Mouse (Mus musculus) urinary bladder, postnatal 14 days (tissue): ENCODE results near the gene Mylk2.

ENCODE experiments used
- DNase-seq: peaks from one replicate; pipeline ENCODE4 v3.0.0; 2021; ENCODE audit warnings: low spot score

Mylk2 gene

DNA sequence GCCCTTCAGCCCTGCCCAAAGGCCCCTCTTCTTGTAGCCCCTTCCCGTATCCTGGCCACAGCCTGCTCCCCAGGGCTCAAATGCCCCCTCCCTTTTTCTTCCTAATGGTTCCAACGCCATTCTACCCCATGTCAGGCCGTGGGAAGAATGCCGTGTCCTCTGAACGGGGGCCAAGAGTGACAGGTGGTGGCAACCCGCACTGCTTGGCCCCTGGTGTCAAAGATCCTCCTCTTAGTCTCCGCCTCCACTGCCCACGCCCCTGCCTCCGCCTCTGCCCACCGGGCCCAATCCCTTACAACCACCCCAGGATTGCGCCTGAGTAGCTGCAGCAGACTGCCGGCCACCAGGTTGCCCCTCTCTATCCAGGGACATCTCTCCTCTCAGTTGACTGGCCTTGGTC lies at the start of gene Mylk2:
TSS of gene Mylk2 (plus strand) at position 322 of the 400 bp plus-strand sequence.
- no peak for DNase-seq

- no peak for DNase-seq
These were observed 49.3 kb upstream of the Mylk2 start for GRCm38 (mm10) chr2:152861891-152862290.

DNA sequence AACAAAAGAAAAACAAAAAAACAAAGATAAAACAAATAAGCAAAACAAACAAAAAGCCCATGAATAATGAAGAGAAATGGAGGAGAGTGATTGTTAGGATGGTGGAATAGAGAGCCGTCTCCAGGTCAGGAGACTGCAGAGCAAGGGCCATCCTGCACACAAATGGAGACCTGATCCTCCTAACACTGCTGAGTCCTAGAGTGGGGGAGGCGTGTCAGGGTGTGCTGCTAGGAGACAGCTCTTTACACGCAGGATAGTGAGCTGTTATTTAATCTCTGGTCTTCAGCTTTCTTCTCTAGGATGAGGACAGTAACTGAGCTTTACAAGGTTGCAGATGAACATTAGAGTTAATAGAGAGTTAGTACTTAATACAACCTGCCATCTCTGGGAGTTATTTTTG lies 48.5 kb upstream of the Mylk2 start:
- no peak for DNase-seq

DNA sequence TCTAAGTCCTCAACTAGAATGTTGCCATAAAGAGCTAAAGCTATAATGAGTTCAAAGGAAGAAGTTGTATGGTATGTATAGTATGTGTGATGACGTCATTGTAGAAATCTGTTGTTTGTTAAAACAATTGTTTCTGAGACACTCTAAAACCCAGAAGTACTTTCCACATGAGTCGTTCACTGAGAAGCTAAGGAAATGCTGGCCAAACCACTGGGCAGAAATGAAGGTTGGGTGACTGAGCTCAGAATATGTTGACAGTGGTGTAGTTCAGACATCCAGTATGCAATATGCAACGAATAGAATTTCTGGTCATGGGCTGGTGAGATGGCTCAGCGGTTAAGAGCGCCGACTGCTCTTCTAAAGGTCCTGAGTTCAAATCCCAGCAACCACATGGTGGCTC lies 47.8 kb upstream of the Mylk2 start:
- no peak for DNase-seq

- no peak for DNase-seq
These were observed 32.9 kb upstream of the Mylk2 start for GRCm38 (mm10) chr2:152878239-152878638.

DNA sequence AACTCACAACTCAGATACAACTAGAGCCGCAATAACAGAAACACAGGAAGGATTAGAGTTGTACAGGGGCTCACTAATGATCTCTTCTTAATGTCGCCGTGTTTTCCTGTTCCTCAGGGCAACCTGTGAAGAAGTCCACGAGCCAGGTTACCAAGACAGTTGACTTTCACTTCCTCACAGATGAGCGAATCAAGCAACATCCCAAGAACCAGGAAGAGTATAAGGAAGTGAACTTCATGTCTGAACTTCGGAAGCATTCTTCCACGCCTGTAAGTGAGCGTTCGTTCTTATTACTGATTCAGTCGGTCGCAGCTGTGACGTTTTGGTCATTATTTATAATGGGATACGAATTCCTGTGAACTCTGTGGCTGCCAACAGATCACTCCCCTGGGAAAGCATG lies 30.3 kb upstream of the Mylk2 start:
- no peak for DNase-seq

DNA sequence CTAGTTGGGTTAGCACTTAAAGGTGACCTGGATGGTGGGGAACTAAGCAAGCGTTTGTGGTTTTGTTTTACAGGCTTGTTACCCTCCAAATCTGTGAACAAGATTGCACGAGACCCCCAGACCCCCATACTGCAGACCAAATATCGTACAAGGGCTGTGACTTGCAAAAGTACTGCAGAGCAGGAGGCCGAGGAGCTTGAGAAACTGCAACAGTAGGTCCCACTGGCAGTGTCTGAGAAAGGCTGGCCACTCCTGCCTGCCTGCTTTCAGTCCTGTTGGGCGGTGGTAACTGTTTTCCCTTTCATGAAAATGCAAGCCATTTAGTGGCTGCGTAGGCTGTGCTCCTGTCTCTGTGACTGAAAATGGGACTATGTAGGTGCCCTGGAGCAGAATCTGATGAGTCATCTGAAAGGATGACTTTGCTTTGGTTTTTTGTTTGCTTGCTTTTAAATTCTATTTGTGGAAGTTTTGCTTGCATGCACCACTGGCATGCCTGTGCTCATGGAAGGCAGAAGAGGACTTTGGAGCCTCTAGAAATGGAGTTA lies 27.0 kb upstream of the Mylk2 start:
- DNase-seq: no peak

GRCm38 (mm10) chr2:152887230-152887629 lies 23.9 kb upstream of the Mylk2 start:
- DNase-seq: no peak

DNA sequence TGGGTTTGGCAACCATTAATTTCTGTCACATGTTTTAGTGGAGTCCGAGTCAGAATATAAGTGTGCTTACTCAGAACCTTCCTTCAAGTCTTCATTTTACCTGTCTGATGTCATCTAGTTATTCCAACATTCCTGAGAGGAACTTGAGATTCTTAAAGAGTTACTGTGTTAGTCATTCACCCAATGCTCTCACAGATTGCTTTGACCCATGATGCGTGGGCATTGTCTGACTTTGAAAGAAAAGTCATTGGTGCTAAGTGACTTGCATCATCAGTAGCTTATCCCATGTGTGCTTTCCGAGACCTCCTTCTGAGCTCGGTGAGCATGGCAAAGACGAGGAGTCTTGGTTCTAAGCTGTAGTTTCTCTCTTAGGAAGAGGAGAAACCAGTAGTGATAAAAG lies 22.4 kb upstream of the Mylk2 start:
- no peak for DNase-seq

DNA sequence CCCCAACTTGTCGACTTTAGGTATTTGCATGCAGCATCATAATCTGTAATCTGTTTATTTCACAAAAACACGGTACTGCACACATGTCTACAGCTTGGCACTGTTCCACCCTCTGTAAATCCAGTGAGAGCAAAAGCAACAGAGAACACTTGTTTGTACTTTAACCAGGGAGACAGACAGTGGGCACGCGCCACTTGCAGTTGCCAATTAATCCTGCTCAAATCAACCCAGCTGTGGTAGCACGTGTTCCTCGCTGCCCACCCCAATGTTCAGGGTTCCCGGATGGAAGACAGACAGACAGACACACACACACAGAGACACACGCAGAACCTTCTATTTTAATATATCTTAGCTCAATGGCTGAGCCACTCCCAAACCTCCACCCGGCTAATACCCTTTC lies 15.3 kb upstream of the Mylk2 start:
- DNase-seq: no peak

GRCm38 (mm10) chr2:152896926-152897325 lies 14.2 kb upstream of the Mylk2 start:
- no peak for DNase-seq

GRCm38 (mm10) chr2:152899011-152899410 lies 12.1 kb upstream of the Mylk2 start:
- DNase-seq: no peak

GRCm38 (mm10) chr2:152901296-152901695 lies 9.9 kb upstream of the Mylk2 start:
- no peak for DNase-seq

DNA sequence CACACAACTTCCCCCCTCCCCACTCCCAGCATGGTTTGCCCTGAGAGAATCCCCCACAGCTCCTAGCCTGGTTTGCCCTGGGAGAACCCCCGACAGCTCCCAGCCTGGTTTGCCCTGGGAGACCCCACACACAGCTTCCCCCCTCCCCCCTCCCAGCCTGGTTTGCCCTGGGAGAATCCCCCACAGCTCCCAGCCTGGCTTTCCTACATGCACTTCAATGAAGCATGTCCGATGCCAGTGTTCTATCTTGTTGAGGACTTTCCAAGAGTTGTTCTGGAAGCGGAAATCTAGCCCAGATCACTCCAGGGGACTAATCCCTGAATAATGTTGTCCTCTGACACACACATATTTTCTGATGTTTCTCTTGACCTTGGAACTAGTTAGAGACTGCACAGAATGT lies 8.5 kb upstream of the Mylk2 start:
- no peak for DNase-seq

DNA sequence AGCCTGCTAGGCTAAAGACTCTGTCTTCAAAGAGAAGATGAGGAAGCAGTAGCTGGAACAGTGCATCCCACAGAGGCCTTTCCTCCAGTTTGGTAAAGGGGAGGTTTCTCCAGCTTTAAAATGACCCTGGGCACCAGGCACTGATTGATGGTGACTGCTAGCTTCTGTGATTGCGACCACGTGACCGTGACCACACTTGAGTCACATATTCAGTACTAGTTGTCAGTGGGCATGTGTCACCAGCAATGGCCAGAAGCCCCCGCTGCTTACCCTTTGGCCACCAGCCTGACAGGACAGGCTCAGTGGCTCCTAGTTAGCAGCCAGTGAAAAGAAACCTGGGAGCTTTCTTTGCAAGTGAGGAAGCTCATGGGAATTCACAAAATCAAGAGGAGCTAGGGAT lies 7.6 kb upstream of the Mylk2 start:
- DNase-seq: no peak

- no peak for DNase-seq
These were observed 7.0 kb upstream of the Mylk2 start for GRCm38 (mm10) chr2:152904127-152904643.

- no peak for DNase-seq
These were observed 5.9 kb upstream of the Mylk2 start for GRCm38 (mm10) chr2:152905036-152905829.

GRCm38 (mm10) chr2:152906274-152907037 lies 4.7 kb upstream of the Mylk2 start:
- DNase-seq: no peak

- no peak for DNase-seq
These were observed 3.8 kb upstream of the Mylk2 start for GRCm38 (mm10) chr2:152907114-152907943.

- DNase-seq: no peak
These were observed 1.3 kb upstream of the Mylk2 start for GRCm38 (mm10) chr2:152909848-152910247.

DNA sequence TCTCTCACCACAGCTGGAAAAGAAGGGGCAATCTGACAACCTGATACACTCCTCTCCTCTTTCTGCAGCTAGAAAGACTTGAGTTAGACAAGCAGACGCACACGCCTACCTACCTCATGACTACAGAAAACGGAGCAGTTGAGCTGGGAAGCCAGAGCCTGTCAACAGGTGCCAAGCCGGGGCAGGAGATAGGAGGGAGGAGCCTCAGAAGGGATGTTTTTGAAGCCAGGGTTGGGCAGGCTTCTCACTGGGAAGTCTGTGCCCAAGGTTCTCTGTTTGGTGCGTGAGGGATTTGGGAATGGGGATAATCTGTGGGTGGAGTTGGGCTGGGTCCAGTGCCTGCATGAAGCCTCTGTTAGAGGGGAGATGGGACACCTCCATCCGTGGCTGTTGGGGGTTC lies 280 bp downstream of the Mylk2 start:
- DNase-seq: no peak

DNA sequence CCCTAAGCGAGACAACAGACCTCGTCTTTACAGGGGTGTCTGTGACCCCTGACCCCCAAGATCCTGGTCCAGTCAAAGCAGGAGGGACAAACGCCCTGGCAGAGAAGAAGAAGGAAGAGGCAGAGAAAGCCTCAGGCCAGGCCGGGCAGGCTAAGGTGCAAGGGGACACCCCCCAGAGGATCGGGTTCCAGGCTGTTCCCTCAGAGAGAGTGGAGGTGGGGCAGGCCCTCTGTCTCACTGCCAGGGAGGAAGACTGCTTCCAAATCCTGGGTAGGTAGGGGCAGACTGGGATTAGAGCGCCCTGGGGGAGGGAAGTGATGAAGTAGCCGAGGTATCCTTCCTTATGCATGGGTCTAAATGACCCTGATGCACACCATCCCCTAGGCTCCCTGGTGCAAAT lies 2.3 kb downstream of the Mylk2 start:
- DNase-seq: no peak
